Mouse (Mus musculus) liver, embryonic 11.5 days (tissue): ENCODE results near the gene Gab1. TPM values are rescaled to one million over a fixed set of nuclear protein-coding genes. Genes with fewer than 3 reads are reported as not detected.
"Not testable (repeated sequence)": the region's sequence is repeated elsewhere in the genome, so short reads cannot be mapped to it uniquely, and the experiment has no call there.

Source experiments
- ATAC-seq: fragments of 200-750 bp; cut with Nextera tagmentation; replicated peaks from 2 replicates; pipeline ENCODE4 v1.8.0; 2017; ENCODE audit warnings: moderate number of reproducible peaks, mild to moderate bottlenecking, moderate TSS enrichment, moderate library complexity; ENCODE audit not compliant: low FRiP score
- DNase-seq: peaks from one replicate; pipeline ENCODE4 v3.0.0-alpha.2; 2017; ENCODE audit warnings: low spot score
- H3K27ac ChIP-seq: fragments of 300-500 bp; sonication (generic); 2 replicates; pipeline ENCODE4 v1.5.1; 2014; ENCODE audit warnings: mild to moderate bottlenecking, low read depth, low read length, control low read depth
- H3K27me3 ChIP-seq: fragments of 300-500 bp; sonication (generic); replicated peaks from 2 replicates; pipeline ENCODE4 v1.6.1; 2014; ENCODE audit warnings: low read length, mixed read lengths; ENCODE audit not compliant: control insufficient read depth, insufficient read depth
- H3K36me3 ChIP-seq: fragments of 300-500 bp; sonication (generic); 2 replicates; pipeline ENCODE4 v1.6.1; 2014; ENCODE audit warnings: mild to moderate bottlenecking, low read length, moderate library complexity, mixed read lengths; ENCODE audit not compliant: control insufficient read depth, insufficient read depth
- H3K4me1 ChIP-seq: fragments of 300-500 bp; sonication (generic); replicated peaks from 2 replicates; pipeline ENCODE4 v1.6.1; 2014; ENCODE audit warnings: low read length, mixed read lengths; ENCODE audit not compliant: control insufficient read depth, insufficient read depth
- H3K4me2 ChIP-seq: fragments of 300-500 bp; sonication (generic); 2 replicates; pipeline ENCODE4 v1.6.1; 2014; ENCODE audit warnings: mild to moderate bottlenecking, control low read depth, moderate library complexity
- H3K4me3 ChIP-seq: fragments of 300-500 bp; sonication (generic); 2 replicates; pipeline ENCODE4 v1.5.1; 2014; ENCODE audit warnings: low read depth, low read length, control low read depth
- H3K9ac ChIP-seq: fragments of 300-500 bp; sonication (generic); 2 replicates; pipeline ENCODE4 v1.6.1; 2014; ENCODE audit warnings: low read depth, low read length, control low read depth
- H3K9me3 ChIP-seq: fragments of 300-500 bp; sonication (generic); 2 replicates; pipeline ENCODE4 v1.6.1; 2016; ENCODE audit warnings: low read length, inconsistent platforms, mixed read lengths; ENCODE audit not compliant: control insufficient read depth
- WGBS: fragments of 180-500 bp; shearing (Covaris S2); extraction: QIAGEN DNeasy Blood & Tissue Kit; methylation state at CpG from one replicate; pipeline ENCODE4 v1.1.7; 2014; 5-methylcytosine and 5-hydroxymethylcytosine counted together
- polyA plus RNA-seq: library from polyadenylated mRNA; unstranded; fragments of >200 nt; fragmentation: Nextera tagmentation; extraction: Ambion mirVana; gene quantifications from 2 replicates; pipeline ENCODE4 v1.2.1, GENCODE M21; 2014

Gene Gab1
- polyA plus RNA-seq, 1 experiment from 2014 or later = 19.5 TPM

GRCm38 (mm10) chr8:80749091-80749490 lies 131.2 kb downstream of the Gab1 start:
- no peak overlapping the region for H3K4me2 ChIP-seq
- no peak overlapping the region for H3K4me3 ChIP-seq
- WGBS = 76% methylated on average over 4 of the region's 4 CpGs
- no peaks in the 10 kb centered on the region for H3K27me3 ChIP-seq
- DNase-seq (no peak), ATAC-seq (0 out of 2 replicates have a peak, but pooled peaks have one; percentile 39)
- H3K9me3 ChIP-seq = no peaks in the 10 kb centered on the region
- H3K9ac ChIP-seq = no peak overlapping the region
- no peaks in the 10 kb centered on the region for H3K36me3 ChIP-seq
- H3K4me1 ChIP-seq = no peaks in the 10 kb centered on the region
- H3K27ac ChIP-seq = no peak overlapping the region

GRCm38 (mm10) chr8:80739932-80740331 lies 140.4 kb downstream of the Gab1 start:
- peak; percentile 49 for ATAC-seq
- Histone ChIP-seq H3K4me1 (0 out of 2 replicates have a peak, but pooled peaks cover 2% of the 10 kb centered on the region), H3K36me3 (peaks cover 7% of the 10 kb centered on the region), H3K4me2 (peak overlapping the region; percentile 80), H3K9ac (peak overlapping the region; percentile 68), H3K9me3 (no peaks in the 10 kb centered on the region), H3K27me3 (no peaks in the 10 kb centered on the region), H3K4me3 (peak overlapping the region; percentile 60), H3K27ac (peak overlapping the region; percentile 99)
- WGBS = 12% methylated on average over 14 of the region's 14 CpGs
- DNase-seq = no peak

- H3K9me3 ChIP-seq, H3K36me3 ChIP-seq, H3K27me3 ChIP-seq, H3K4me1 ChIP-seq: not testable (repeated sequence)
- peak within 1 kb of the TSS; percentile 66 for H3K4me3 ChIP-seq
- ATAC-seq (peak; percentile 96), DNase-seq (peak; percentile 84)
- peak within 1 kb of the TSS; percentile 99 for H3K27ac ChIP-seq
- H3K4me2 ChIP-seq = peak within 1 kb of the TSS; percentile 83
- WGBS = 2% methylated on average over 76 of the region's 91 CpGs
- peak within 1 kb of the TSS; percentile 81 for H3K9ac ChIP-seq
Measured at GRCm38 (mm10) chr8:80739155-80739924, 141.0 kb downstream of the Gab1 start, which contains the start of gene Smarca5. Gene Smarca5 (minus strand): TSS chr8:80739497.

DNA sequence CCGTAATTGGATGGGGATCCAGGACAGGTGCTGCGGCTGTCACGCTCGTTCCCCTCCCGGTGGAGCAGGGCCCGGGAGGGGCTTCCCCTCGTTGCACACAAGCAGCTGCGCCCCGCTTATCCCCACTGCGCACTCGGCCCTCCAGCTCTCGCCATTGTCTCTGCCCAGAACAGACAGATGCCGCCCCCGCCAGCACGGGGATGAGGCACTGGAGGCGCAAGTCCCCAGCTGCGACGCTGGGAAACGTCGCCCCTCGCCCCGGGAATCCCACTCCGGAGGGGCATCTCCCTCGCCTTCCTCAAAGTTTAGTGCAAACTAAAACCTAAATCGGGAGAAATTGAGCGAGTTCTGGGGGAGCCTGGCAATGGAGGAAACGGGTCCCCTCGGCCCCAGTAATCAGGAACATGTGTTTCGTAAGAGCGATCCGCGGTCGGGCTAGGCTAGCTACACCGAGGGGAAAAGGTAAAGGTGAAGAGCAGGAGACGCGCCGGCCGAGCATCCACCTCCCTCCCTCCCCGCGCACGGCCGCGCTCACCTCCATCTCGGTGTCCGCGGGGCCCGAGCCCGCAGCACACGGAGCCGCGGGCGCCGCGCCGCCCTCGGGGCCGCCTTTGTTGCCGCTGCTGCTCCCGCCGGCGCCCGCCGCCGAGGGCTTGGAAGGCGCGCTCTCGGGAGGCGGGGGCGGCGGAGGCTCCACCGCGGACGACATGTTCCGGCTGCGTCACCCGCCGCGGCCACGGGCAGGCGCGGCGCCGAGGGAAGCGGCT lies 141.7 kb downstream of the Gab1 start:
- Histone ChIP-seq H3K4me2 (peak overlapping the region; percentile 83), H3K36me3 (peaks cover 10% of the 10 kb centered on the region), H3K4me1 (0 out of 2 replicates have a peak, but pooled peaks cover 2% of the 10 kb centered on the region), H3K9me3 (no peaks in the 10 kb centered on the region), H3K27me3 (no peaks in the 10 kb centered on the region), H3K4me3 (peak overlapping the region; percentile 66), H3K27ac (peak overlapping the region; percentile 99), H3K9ac (peak overlapping the region; percentile 81)
- peak; percentile 65 for ATAC-seq
- WGBS = under 1% methylated on average over 72 of the region's 84 CpGs
- peak; percentile 68 for DNase-seq

DNA sequence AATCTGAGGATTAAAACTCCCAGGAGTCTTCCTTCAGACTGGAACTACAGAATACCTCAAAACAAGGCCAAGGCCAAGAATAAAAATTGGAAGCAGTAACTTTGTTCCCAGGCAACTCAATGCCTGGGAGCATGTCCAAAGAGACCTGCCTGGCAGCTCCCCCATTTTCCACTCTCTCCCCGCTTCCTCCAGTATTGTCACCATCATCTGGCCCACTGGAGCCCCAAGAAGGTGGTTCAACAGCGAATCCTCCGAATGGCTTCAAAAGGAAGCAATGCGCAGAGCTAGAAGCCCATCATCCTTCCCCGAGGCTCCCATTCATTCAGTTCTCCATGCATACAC lies 142.3 kb downstream of the Gab1 start:
- H3K4me2 ChIP-seq = peak overlapping the region; percentile 83
- 1% methylated on average over 5 of the region's 5 CpGs for WGBS
- no peaks in the 10 kb centered on the region for H3K27me3 ChIP-seq
- ATAC-seq = no peak
- no peak for DNase-seq
- H3K9me3 ChIP-seq = no peaks in the 10 kb centered on the region
- peak overlapping the region; percentile 81 for H3K9ac ChIP-seq
- H3K27ac ChIP-seq = peak overlapping the region; percentile 99
- H3K36me3 ChIP-seq = peaks cover 12% of the 10 kb centered on the region
- 0 out of 2 replicates have a peak, but pooled peaks cover 2% of the 10 kb centered on the region for H3K4me1 ChIP-seq
- peak overlapping the region; percentile 66 for H3K4me3 ChIP-seq

DNA sequence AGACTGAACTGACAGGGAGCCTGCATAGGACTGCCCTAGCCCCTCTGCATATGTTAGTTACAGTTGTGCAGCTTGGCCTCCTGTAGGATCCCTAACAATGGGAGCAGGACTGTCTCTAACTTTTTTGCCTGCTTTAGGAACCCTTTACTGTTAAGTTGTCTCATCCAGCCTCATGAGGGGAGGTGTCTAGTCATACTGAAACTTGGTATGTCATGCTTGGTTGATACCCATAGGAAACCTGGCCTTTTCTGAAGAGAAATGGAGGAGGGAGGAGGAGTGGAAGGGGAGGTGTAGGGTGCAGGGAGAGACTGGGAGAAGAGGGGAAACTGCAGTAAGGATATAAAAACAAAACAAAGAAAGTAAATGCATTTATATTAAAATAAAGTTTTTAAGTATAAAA lies 148.0 kb downstream of the Gab1 start:
- Histone ChIP-seq H3K4me3 (no peak overlapping the region), H3K27me3 (no peaks in the 10 kb centered on the region), H3K9me3 (no peaks in the 10 kb centered on the region), H3K4me1 (no peaks in the 10 kb centered on the region), H3K9ac (no peak overlapping the region), H3K27ac (no peak overlapping the region), H3K4me2 (no peak overlapping the region), H3K36me3 (peaks cover 30% of the 10 kb centered on the region)
- DNase-seq (no peak), ATAC-seq (no peak)

GRCm38 (mm10) chr8:80714461-80714860 lies 165.9 kb downstream of the Gab1 start:
- Histone ChIP-seq H3K36me3 (peaks cover 38% of the 10 kb centered on the region), H3K4me2 (no peak overlapping the region), H3K27me3 (no peaks in the 10 kb centered on the region), H3K4me3 (no peak overlapping the region), H3K4me1 (no peaks in the 10 kb centered on the region), H3K9ac (no peak overlapping the region), H3K9me3 (no peaks in the 10 kb centered on the region), H3K27ac (no peak overlapping the region)
- no peak for DNase-seq
- WGBS = 88% methylated on average over 1 of the region's 1 CpGs
- ATAC-seq = no peak
